24 mouse cellular contexts compared by ENCODE assay signal in the genomic region with DNA sequence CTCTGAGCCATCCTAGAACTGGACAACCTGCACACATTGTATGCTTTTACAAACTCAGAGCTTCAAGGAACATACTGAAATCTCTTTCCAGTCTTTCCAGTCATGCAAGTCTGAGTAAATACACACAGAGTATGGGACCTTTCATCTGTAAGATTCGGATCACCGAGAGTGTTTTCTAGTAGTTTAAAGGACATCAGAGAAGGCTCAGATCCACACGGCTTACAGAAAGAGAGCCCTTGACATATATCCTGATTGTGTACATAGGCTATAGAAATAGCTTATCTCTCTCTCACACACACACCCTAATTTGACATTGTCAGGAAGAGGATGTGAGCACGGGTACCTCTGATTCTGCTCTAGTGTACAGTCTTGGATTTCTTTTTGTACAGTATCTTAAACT.
DNase-seq lines count a peak whose midpoint lies in the region; ATAC-seq lines count a peak whose summit lies in the region.
"Had no signal": no experiment of that assay in that cellular context is flagged by ENCODE, and none has a peak within 500 bp of the region (broad histone marks: within the 10 kb centered on the region; RNA-seq: fewer than 3 reads in every experiment).

No protein-coding gene starts in this region.

- no peaks in the 10 kb centered on the region for H3K27me3 ChIP-seq in lung, embryonic 16.5 days (ENCODE audit: control insufficient read depth, insufficient read depth, low read depth, low read length)
- H3K27me3 ChIP-seq: embryonic facial prominence, embryonic 12.5 days; forebrain, embryonic 12.5 days; intestine, embryonic 15.5 days; midbrain, embryonic 12.5 days had no signal

- H3K4me2 ChIP-seq in lung, embryonic 16.5 days (ENCODE audit: low read depth, low read length): no peak overlapping the region
- H3K4me2 ChIP-seq: embryonic facial prominence, embryonic 12.5 days; forebrain, embryonic 12.5 days; intestine, embryonic 15.5 days; midbrain, embryonic 12.5 days had no signal

- no peak for DNase-seq in lung, adult 18-20 months
- peak; percentile 74 for DNase-seq in gonadal fat pad, adult 2 months (ENCODE audit: low read depth)
- DNase-seq in layer of hippocampus, postnatal 10 days (ENCODE audit: low spot score in 2 of 2): no peak
- DNase-seq in kidney, postnatal 36 days: no peak
- no peak for DNase-seq in kidney, postnatal 10 days
- DNase-seq: cerebellum, adult 11 months; cerebellum, adult 9-11 months; gastrocnemius, adult 2 months; heart, postnatal 4 days; kidney, adult 8-10 months; kidney, postnatal 14 days; layer of hippocampus, postnatal 36 days; lung, adult 2 months; thymus, postnatal 14 days had no signal

- no peak overlapping the region for H3K9ac ChIP-seq in lung, embryonic 16.5 days (ENCODE audit: low read length)
- H3K9ac ChIP-seq: embryonic facial prominence, embryonic 12.5 days; forebrain, embryonic 12.5 days; intestine, embryonic 15.5 days; midbrain, embryonic 12.5 days had no signal

- 27% methylated on average over 4 of the region's 4 CpGs for WGBS in lung, embryonic 16.5 days

- peak; percentile 50 for ATAC-seq in lung, embryonic 16.5 days (ENCODE audit: low read depth)
- peak; percentile 72 for ATAC-seq in megakaryocyte-erythroid progenitor cell, adult 5-6 weeks (replicated peaks; ENCODE audit: low FRiP score, low TSS enrichment, poor library complexity, severe bottlenecking)
- ATAC-seq: hindbrain, embryonic 16.5 days; intestine, embryonic 15.5 days had no signal

- H3K9me3 ChIP-seq in lung, embryonic 16.5 days (ENCODE audit: control insufficient read depth, low read length): no peaks in the 10 kb centered on the region
- H3K9me3 ChIP-seq: embryonic facial prominence, embryonic 12.5 days; forebrain, embryonic 12.5 days; heart, embryonic 10.5 days; intestine, embryonic 15.5 days; midbrain, embryonic 12.5 days had no signal

- peaks cover 16% of the 10 kb centered on the region for H3K4me1 ChIP-seq in lung, embryonic 16.5 days (replicated peaks; ENCODE audit: control insufficient read depth, insufficient read depth, low read length)

- H3K27ac ChIP-seq in lung, embryonic 16.5 days (ENCODE audit: low read length): no peak overlapping the region
- H3K27ac ChIP-seq: embryonic facial prominence, embryonic 12.5 days; gastrocnemius, adult 2 months; heart, embryonic 10.5 days; intestine, embryonic 15.5 days; layer of hippocampus, adult 2 months; midbrain, embryonic 12.5 days had no signal

- H3K4me3 ChIP-seq in lung, embryonic 16.5 days (ENCODE audit: low read length): no peak overlapping the region
- H3K4me3 ChIP-seq: embryonic facial prominence, embryonic 12.5 days; erythroblast, embryonic 14.5 days; forebrain, embryonic 12.5 days; gastrocnemius, adult 2 months; heart, embryonic 10.5 days; intestine, embryonic 15.5 days; layer of hippocampus, adult 2 months; midbrain, embryonic 12.5 days had no signal

- no peaks in the 10 kb centered on the region for H3K36me3 ChIP-seq in lung, embryonic 16.5 days (ENCODE audit: control insufficient read depth, insufficient read depth, low read length)
- H3K36me3 ChIP-seq: embryonic facial prominence, embryonic 12.5 days; forebrain, embryonic 12.5 days; heart, embryonic 10.5 days; intestine, embryonic 15.5 days; midbrain, embryonic 12.5 days had no signal
